Mouse (Mus musculus) stomach, postnatal 0 days (tissue): ENCODE results near the gene 6030468B19Rik.

Experiments used
- CTCF ChIP-seq: IDR thresholded peaks from 2 replicates; pipeline ENCODE4 v1.5.1; 2016; ENCODE audit warnings: antibody characterized with exemption, low read depth, mild to moderate bottlenecking, moderate library complexity
- EP300 ChIP-seq: optimal IDR thresholded peaks from 2 replicates; pipeline ENCODE3; 2016; ENCODE audit warnings: antibody characterized with exemption

DNA sequence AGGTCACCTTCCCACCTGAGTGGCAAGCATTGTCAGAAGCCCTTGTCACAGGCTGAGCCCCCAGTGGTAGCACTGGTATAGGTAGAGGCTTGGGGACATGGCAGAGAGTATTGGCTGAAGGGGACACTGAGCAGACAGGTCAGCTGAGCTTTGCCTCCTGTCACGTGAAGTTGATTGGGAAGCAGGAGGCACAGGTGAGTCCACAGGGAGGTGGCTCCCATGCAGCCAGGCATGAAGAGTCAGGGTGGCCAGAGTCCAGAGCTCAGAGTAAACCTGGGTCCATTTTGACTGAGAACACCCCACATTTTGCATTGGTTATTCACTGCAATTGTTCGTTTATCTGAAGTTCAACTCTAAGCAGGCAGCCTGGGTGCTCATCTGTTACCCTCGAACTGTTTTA lies 55.4 kb downstream of the 6030468B19Rik start:
- no peak for TF ChIP-seq CTCF
- TF ChIP-seq EP300 = no peak
